Mouse (Mus musculus) forebrain, embryonic 12.5 days (tissue): ENCODE results near the gene Sap30bp. TPM values are rescaled to one million over a fixed set of nuclear protein-coding genes. Genes with fewer than 3 reads are reported as not detected.
A peak's percentile ranks its signal among the peaks of the same experiment; 100 is the strongest.

Experiments used
- ATAC-seq: fragments of 200-750 bp; cut with Nextera tagmentation; 2 replicates; pipeline ENCODE4 v1.8.0; 2017; ENCODE audit warnings: moderate TSS enrichment; ENCODE audit not compliant: low FRiP score
- H3K27ac ChIP-seq: fragments of 300-500 bp; sonication (generic); 2 replicates; pipeline ENCODE4 v1.5.1; 2016; ENCODE audit warnings: mild to moderate bottlenecking
- H3K27me3 ChIP-seq: fragments of 300-500 bp; sonication (generic); 2 replicates; pipeline ENCODE4 v1.6.1; 2016; ENCODE audit warnings: mild to moderate bottlenecking
- H3K36me3 ChIP-seq: fragments of 300-500 bp; sonication (generic); replicated peaks from 2 replicates; pipeline ENCODE4 v1.6.1; 2016; ENCODE audit warnings: mild to moderate bottlenecking
- H3K4me1 ChIP-seq: fragments of 300-500 bp; sonication (generic); 2 replicates; pipeline ENCODE4 v1.6.1; 2016
- H3K4me2 ChIP-seq: fragments of 300-500 bp; sonication (generic); 2 replicates; pipeline ENCODE4 v1.6.1; 2016; ENCODE audit warnings: mild to moderate bottlenecking, moderate library complexity
- H3K4me3 ChIP-seq: fragments of 300-500 bp; sonication (generic); replicated peaks from 2 replicates; pipeline ENCODE4 v1.5.1; 2016; ENCODE audit warnings: mild to moderate bottlenecking
- H3K9ac ChIP-seq: fragments of 300-500 bp; sonication (generic); 2 replicates; pipeline ENCODE4 v1.6.1; 2016; ENCODE audit warnings: mild to moderate bottlenecking
- H3K9me3 ChIP-seq: fragments of 300-500 bp; sonication (generic); 2 replicates; pipeline ENCODE4 v1.6.1; 2016
- WGBS: fragments of 180-500 bp; shearing (Covaris S2); methylation state at CpG from one replicate; pipeline ENCODE4 v1.1.7; 2016; 5-methylcytosine and 5-hydroxymethylcytosine counted together
- polyA plus RNA-seq: library from polyadenylated mRNA; unstranded; fragments of >200 nt; fragmentation: Nextera tagmentation; extraction: Ambion mirVana; gene quantifications from 2 replicates; pipeline ENCODE4 v1.2.1, GENCODE M21; 2016

Gene Sap30bp
- polyA plus RNA-seq, 1 experiment from 2014 or later, result 56.8 TPM

DNA sequence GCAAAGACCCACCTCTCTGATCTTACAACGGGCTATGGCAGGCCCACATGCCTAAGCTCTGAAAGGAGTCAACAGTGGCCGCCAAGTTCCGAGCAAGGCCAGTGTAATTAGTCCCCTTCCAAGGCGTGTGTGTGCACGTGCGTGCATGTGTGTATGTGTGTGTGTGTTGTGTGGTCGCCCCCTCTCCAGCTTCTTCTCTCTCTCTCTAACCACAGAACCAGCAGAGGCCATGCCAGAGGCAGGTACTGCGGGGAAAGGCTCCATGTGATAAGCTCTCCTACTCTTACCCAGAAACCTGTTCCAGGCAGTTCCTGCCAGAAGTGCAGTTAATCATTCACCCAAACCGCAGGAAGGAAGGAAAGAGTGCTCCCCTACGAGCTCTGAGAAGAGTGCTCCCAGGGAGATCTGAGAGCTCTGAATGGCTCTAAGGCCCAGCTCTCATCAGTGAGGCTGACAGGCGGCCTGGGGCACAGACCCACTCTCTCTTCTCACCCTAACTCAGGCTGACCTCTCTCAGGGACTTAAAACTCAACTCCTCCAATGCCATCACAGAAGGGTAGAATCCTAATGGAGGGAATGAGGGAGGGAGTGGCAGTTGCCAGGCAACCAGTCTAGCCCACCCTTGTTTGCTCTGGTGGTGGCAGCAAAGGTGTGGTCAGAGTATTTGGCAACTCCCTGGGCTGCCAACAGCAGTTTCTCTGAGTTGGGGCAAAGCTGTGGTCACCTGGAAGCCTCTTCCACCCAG, 21.3 kb upstream of the Sap30bp start, which contains the start of gene Smim6:
TSS of gene Smim6 (plus strand) at position 386 of the 745 bp plus-strand sequence.
- ATAC-seq, result no peak
- no peak within 1 kb of the TSS for H3K4me2 ChIP-seq

DNA sequence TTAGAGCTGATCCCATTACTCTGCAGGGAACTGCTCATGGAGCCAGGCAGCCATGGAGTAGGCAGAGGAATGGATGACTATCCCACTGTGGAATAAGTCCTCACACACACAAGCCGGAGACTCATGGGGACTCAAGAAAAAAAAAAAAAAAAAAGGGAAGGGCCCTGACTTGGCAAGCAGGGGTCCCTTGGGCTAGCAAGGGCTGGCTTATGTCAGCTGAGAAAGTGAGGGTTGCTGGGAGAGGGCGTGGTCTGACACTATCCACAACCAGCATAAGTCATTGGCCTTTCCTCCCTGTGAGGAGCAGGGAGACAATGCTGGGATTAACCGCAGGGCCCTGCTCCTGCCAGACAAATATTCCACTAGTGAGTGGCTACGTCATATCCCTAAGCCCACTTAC, 16.5 kb upstream of the Sap30bp start:
- 87% methylated on average over 4 of the region's 4 CpGs for WGBS
- no peaks in the 10 kb centered on the region for H3K4me1 ChIP-seq

More for the DNA sequence above, 21.3 kb upstream of the Sap30bp start, which contains the start of gene Smim6:
- Histone ChIP-seq H3K4me3 (no peak within 1 kb of the TSS), H3K9ac (no peak within 1 kb of the TSS), H3K36me3 (peaks cover 42% of the 10 kb centered on the region), H3K9me3 (no peaks in the 10 kb centered on the region), H3K27me3 (no peaks in the 10 kb centered on the region), H3K27ac (no peak within 1 kb of the TSS), H3K4me1 (no peaks in the 10 kb centered on the region)
- WGBS, result 90% methylated on average over 11 of the region's 11 CpGs

DNA sequence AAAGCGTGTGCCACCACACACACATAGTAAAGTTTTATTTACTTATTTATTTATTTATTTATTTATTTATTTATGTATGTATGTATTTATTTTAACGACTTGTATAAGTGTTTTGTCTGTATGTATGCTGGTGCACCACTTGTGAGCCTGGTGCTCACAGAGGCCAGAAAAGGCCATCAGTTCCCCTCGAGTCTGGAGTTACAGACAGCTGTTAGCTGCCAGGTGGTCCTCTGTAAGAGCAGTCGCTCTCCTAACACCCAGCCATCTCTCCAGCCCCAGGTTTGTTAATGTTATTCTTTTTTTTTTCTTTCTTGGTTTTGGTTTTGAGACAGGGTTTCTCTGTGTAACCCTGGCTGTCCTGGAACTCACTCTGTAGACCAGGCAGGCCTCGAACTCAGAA, 14.4 kb upstream of the Sap30bp start:
- Histone ChIP-seq H3K4me1 (no peaks in the 10 kb centered on the region), H3K27me3 (no peaks in the 10 kb centered on the region), H3K27ac (no peak overlapping the region), H3K4me2 (no peak overlapping the region), H3K4me3 (no peak overlapping the region), H3K9me3 (no peaks in the 10 kb centered on the region), H3K36me3 (peaks cover 52% of the 10 kb centered on the region), H3K9ac (no peak overlapping the region)
- ATAC-seq, result no peak
- WGBS, result 87% methylated on average over 5 of the region's 5 CpGs

More for the DNA sequence above, 16.5 kb upstream of the Sap30bp start:
- Histone ChIP-seq H3K4me2 (no peak overlapping the region), H3K9me3 (no peaks in the 10 kb centered on the region), H3K36me3 (peaks cover 52% of the 10 kb centered on the region), H3K27me3 (no peaks in the 10 kb centered on the region), H3K27ac (no peak overlapping the region), H3K4me3 (no peak overlapping the region), H3K9ac (no peak overlapping the region)
- ATAC-seq, result no peak

DNA sequence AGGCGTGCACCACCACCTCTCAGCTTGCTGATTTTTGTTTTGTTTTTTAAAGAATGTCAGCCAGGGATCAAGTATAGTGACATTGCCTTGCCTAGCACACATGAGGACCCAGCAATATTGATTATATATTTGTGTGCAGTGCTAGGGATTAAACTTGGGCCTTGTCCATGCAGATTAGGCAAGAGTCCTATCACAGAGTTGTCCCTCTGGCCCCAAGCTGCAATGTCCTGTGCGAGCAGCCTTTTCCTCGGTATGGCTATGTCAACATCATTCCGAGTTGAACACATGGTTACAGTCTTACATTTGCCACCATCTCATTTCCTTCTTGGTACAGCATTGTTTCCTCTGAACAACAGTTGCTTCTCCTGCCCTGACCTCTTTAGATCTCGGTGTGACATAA, 14.0 kb upstream of the Sap30bp start:
- no peak overlapping the region for H3K27ac ChIP-seq
- ATAC-seq, result no peak

DNA sequence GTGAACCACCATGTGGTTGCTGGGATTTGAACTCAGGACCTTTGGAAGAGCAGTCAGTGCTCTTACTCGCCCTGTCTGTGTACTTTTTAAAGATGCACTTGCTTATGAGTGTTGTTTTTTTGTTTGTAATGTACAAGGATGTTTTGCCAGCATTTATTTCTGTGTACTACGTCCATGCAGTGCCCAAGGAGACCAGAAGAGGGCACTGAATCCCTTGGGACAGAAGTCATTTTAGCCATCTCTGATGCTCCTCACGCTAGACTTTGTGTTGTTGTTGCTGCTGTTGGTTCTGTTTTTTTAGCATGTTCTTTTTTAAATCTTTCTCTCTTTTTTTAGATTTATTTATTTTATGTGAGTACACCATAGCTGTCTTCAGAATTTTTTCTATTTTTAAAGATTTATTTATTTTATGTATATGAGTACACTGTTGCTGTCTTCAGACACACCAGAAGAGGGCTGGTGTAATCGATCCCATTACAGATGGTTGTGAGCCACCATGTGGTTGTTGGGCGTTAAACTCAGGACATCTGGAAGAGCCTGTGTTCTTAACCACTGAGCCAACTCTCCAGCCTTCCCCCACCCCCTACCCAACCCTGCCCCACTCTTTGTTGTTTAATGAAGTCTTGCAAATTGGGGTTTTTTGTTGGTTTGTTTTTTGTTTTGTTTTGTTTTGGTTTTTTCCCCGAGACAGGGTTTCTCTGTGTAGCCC, 12.8 kb upstream of the Sap30bp start:
- Histone ChIP-seq H3K9me3 (no peaks in the 10 kb centered on the region), H3K36me3 (peaks cover 52% of the 10 kb centered on the region), H3K27me3 (no peaks in the 10 kb centered on the region), H3K4me3 (no peak overlapping the region), H3K27ac (no peak overlapping the region), H3K4me2 (no peak overlapping the region), H3K4me1 (no peaks in the 10 kb centered on the region), H3K9ac (no peak overlapping the region)
- WGBS, result 44% methylated on average over 6 of the region's 6 CpGs
- no peak for ATAC-seq

More for the DNA sequence above, 14.0 kb upstream of the Sap30bp start:
- Histone ChIP-seq H3K4me2 (no peak overlapping the region), H3K36me3 (peaks cover 52% of the 10 kb centered on the region), H3K9me3 (no peaks in the 10 kb centered on the region), H3K27me3 (no peaks in the 10 kb centered on the region), H3K4me1 (no peaks in the 10 kb centered on the region), H3K9ac (no peak overlapping the region), H3K4me3 (no peak overlapping the region)
- WGBS, result 93% methylated on average over 5 of the region's 5 CpGs

DNA sequence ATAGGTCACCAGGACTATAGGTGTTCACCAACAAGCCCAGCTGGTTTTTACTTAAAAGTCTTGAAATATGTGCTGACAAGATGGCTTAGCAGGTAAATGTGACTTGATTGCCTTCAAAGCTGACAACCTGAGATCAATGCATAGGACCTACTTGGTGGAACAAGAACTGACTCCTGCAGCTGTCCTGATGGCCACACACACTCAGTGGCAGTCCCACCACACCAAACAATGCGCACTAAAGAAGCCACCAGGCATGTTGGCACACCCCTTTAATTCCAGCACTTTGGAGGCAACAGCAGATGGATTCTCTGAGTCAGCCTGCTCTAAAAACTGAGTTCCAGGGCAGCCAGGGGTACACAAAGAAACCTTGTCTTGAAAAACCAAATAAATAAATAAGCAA, 11.1 kb upstream of the Sap30bp start:
- WGBS, result 96% methylated on average over 1 of the region's 1 CpGs
- no peak overlapping the region for H3K4me2 ChIP-seq
- no peak for ATAC-seq
- no peak overlapping the region for H3K9ac ChIP-seq
- H3K27ac ChIP-seq, result no peak overlapping the region
- no peak overlapping the region for H3K4me3 ChIP-seq
- peaks cover 41% of the 10 kb centered on the region for H3K36me3 ChIP-seq
- no peaks in the 10 kb centered on the region for H3K27me3 ChIP-seq
- no peaks in the 10 kb centered on the region for H3K4me1 ChIP-seq
- no peaks in the 10 kb centered on the region for H3K9me3 ChIP-seq

DNA sequence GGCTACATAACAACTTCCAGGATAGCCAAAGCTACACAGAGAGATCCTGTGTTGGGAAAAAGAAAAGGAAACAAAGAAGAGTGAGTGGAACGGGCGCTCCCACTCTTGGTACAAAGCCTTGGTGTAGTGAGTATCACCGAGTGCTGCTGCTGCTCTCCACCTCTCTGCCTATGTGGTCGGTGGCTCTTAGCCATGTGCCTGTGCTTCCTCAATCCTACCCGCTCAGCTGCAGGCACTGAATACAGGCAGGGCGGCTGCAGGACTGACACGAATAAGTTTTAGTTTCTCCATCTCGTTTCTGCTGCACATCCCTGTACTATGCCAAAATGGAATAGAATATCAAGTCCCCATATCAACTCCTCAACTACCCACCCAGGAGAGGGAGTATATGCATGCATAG, 4.1 kb upstream of the Sap30bp start:
- Histone ChIP-seq H3K27me3 (no peaks in the 10 kb centered on the region), H3K4me1 (peaks cover 14% of the 10 kb centered on the region), H3K27ac (no peak overlapping the region), H3K4me3 (no peak overlapping the region), H3K36me3 (peaks cover 33% of the 10 kb centered on the region), H3K9me3 (no peaks in the 10 kb centered on the region), H3K4me2 (no peak overlapping the region), H3K9ac (no peak overlapping the region)
- no peak for ATAC-seq
- 96% methylated on average over 8 of the region's 8 CpGs for WGBS

DNA sequence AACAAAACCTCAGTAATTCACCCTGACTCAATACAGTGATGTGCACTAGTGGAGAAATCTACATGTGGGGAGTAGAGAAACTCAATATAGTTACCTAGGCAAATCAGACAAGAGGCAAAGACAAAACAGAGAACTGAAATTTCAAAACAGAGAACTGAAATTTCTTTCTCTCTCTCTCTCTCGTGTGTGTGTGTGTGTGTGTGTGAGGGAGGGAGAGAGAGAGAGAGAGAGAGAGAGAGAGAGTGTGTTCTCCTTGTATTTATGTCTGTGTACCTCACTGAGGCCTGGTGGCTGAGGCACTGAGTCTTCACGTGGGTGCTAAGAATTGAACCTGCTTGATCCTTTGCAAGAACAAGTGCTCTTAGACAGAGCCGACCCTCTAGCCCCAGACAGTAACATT, 3.3 kb upstream of the Sap30bp start:
- no peak overlapping the region for H3K4me2 ChIP-seq
- no peak overlapping the region for H3K4me3 ChIP-seq
- no peaks in the 10 kb centered on the region for H3K27me3 ChIP-seq
- H3K27ac ChIP-seq, result no peak overlapping the region
- H3K36me3 ChIP-seq, result peaks cover 29% of the 10 kb centered on the region
- ATAC-seq, result no peak
- WGBS, result 64% methylated on average over 3 of the region's 3 CpGs
- no peak overlapping the region for H3K9ac ChIP-seq
- H3K9me3 ChIP-seq, result no peaks in the 10 kb centered on the region
- peaks cover 22% of the 10 kb centered on the region for H3K4me1 ChIP-seq

DNA sequence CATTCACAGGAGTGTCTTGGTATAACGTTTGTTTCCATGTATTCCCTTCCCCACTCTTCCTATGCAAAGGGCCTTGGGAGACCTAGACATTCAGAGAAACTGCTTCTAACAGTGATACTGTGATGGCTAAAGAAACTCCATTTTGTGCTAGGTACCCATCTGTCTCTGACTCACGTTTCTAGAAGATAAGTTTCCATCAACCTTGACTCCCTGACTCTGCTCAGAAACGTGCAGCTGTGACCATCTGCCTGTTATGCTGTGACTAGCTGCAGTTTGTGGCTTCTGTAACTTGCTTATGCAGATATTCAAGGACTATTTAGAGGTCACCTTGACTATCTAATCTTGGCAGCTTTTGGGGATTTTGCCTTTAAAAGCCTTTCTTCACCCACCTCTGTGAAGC, 1.8 kb upstream of the Sap30bp start:
- H3K9me3 ChIP-seq, result no peaks in the 10 kb centered on the region
- no peak for ATAC-seq
- H3K36me3 ChIP-seq, result peaks cover 38% of the 10 kb centered on the region
- H3K27me3 ChIP-seq, result no peaks in the 10 kb centered on the region
- H3K27ac ChIP-seq, result no peak overlapping the region
- H3K4me3 ChIP-seq, result no peak overlapping the region
- no peak overlapping the region for H3K9ac ChIP-seq
- H3K4me1 ChIP-seq, result peaks cover 28% of the 10 kb centered on the region
- H3K4me2 ChIP-seq, result no peak overlapping the region
- WGBS, result 84% methylated on average over 3 of the region's 3 CpGs

DNA sequence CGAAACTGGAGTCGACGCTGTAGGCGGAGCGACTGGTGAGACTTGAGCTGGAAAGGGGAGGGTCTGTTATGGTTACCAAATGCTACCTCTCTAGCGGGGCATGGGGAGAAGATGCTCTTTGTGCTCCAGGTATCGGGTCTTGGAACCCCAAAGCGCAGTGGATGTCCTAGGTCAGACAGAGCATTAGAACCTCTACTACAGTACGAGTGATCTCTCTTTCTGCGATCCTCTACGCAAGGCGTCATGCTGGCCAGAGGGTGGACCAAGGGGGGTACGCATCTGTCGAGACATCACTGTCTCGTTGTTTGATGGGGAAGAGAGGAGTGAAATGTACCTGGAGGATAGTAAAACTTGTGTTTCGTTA, 647 bp downstream of the Sap30bp start:
- Histone ChIP-seq H3K27me3 (no peaks in the 10 kb centered on the region), H3K9me3 (no peaks in the 10 kb centered on the region), H3K4me2 (peak overlapping the region; percentile 87), H3K9ac (peak overlapping the region; percentile 75), H3K4me1 (peaks cover 28% of the 10 kb centered on the region), H3K27ac (no peak overlapping the region), H3K4me3 (peak overlapping the region; percentile 79), H3K36me3 (peaks cover 42% of the 10 kb centered on the region)
- ATAC-seq, result peak; percentile 68; the same call in 1 of the 2 replicates
- under 1% methylated on average over 16 of the region's 16 CpGs for WGBS

DNA sequence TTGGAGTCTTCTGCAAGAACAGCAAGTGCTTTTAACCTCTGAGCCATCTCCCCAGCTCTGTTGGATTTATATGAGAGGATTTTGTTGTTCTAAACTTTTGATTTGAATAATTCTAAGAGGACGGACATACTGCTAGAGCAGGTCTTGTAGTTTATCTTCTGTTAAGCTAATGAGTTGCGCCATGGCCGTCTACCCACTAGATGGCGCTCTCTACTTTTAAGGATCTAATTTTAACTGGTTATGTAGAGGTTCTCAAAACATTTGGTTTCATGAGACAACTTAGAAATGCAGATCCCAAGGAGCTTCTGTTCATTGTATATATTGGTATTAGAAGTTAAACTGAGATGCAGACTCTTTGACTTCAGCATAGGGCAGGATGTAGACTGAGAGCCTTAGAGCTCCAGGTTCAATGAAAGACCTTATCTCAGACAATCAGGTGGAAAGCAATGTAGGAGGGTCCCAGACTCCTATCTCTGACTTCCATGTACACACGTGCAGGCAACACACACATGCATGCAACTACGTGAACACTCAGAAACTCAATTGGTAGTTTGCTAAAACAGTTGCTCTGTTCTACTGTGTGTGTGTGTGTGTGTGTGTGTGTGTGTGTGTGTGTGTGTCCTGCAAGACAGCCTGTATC, 6.7 kb downstream of the Sap30bp start:
- no peaks in the 10 kb centered on the region for H3K9me3 ChIP-seq
- ATAC-seq, result no peak
- H3K27ac ChIP-seq, result no peak overlapping the region
- no peak overlapping the region for H3K4me3 ChIP-seq
- H3K36me3 ChIP-seq, result peaks cover 89% of the 10 kb centered on the region
- peaks cover 6% of the 10 kb centered on the region for H3K4me1 ChIP-seq
- H3K27me3 ChIP-seq, result no peaks in the 10 kb centered on the region
- no peak overlapping the region for H3K4me2 ChIP-seq
- WGBS, result 41% methylated on average over 6 of the region's 6 CpGs
- H3K9ac ChIP-seq, result no peak overlapping the region

DNA sequence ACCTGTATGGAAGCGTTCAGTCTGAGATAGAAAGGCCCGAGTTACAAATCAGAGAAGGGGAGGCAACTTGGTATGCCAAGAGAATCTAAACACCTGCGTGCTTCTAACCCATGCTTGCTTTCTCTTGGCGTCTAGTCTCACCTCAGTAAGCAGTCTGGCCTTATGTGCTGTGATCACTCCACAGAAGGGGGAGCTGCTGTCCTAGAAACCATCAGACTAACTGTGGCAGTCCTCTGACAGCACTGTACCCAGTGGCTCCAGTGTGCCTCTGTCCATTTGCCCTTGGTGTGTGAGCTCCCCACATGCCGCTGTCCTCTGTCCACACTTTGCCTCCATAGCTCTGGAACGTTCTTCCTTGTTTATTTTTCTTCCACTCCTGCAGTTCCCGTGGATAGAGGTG, 8.9 kb downstream of the Sap30bp start:
- no peaks in the 10 kb centered on the region for H3K9me3 ChIP-seq
- H3K9ac ChIP-seq, result no peak overlapping the region
- peaks cover 87% of the 10 kb centered on the region for H3K36me3 ChIP-seq
- H3K4me3 ChIP-seq, result no peak overlapping the region
- ATAC-seq, result no peak
- H3K4me2 ChIP-seq, result no peak overlapping the region
- WGBS, result 88% methylated on average over 7 of the region's 7 CpGs
- H3K27me3 ChIP-seq, result no peaks in the 10 kb centered on the region
- H3K27ac ChIP-seq, result no peak overlapping the region
- H3K4me1 ChIP-seq, result no peaks in the 10 kb centered on the region
